Mouse (Mus musculus) spleen, adult 2 months (tissue): ENCODE data around the gene Fgfr2. TPM values are rescaled to one million over a fixed set of nuclear protein-coding genes. Genes with fewer than 3 reads are reported as not detected.

Source experiments
- DNase-seq, 2 experiments: peaks; one replicate each; pipeline versions ENCODE4 v3.0.0 to v3.0.0-alpha.2; 2012 to 2021; ENCODE audit warnings: low spot score in 2 of 2, low read depth in 1 of 2
- H3K27ac ChIP-seq: fragments of 200-500 bp; 2 replicates; pipeline ENCODE4 v1.5.1; 2012; ENCODE audit warnings: low read length, inconsistent platforms; ENCODE audit not compliant: insufficient read depth
- H3K27me3 ChIP-seq: fragments of 200-500 bp; 2 replicates; pipeline ENCODE4 v1.6.1; 2012; ENCODE audit warnings: mild to moderate bottlenecking, moderate library complexity, low read length, inconsistent platforms; ENCODE audit not compliant: control insufficient read depth, insufficient read depth
- H3K36me3 ChIP-seq: fragments of 200-500 bp; 2 replicates; pipeline ENCODE4 v1.6.1; 2012; ENCODE audit warnings: mild to moderate bottlenecking, low read length, inconsistent platforms; ENCODE audit not compliant: control insufficient read depth, insufficient read depth
- H3K4me1 ChIP-seq: fragments of 200-500 bp; 2 replicates; pipeline ENCODE4 v1.6.1; 2011; ENCODE audit warnings: inconsistent platforms; ENCODE audit not compliant: control insufficient read depth, insufficient read depth, insufficient read length
- H3K4me3 ChIP-seq: fragments of 200-500 bp; 2 replicates; pipeline ENCODE4 v1.5.1; 2011; ENCODE audit warnings: mild to moderate bottlenecking, inconsistent platforms; ENCODE audit not compliant: insufficient read depth, insufficient read length; ENCODE audit errors: extremely low read depth
- CTCF ChIP-seq: fragments of 200-500 bp; IDR thresholded peaks from 2 replicates; pipeline ENCODE4 v1.5.1; 2011; ENCODE audit warnings: mild to moderate bottlenecking, inconsistent platforms; ENCODE audit not compliant: insufficient read depth, insufficient read length, insufficient replicate concordance; ENCODE audit errors: extremely low read depth
- POLR2A ChIP-seq: fragments of 200-500 bp; IDR thresholded peaks from 2 replicates; pipeline ENCODE4 v1.6.1; 2011; ENCODE audit warnings: low read depth, low read length, inconsistent platforms
- WGBS: fragments of 180-500 bp; shearing (Covaris S2); methylation state at CpG from one replicate; pipeline ENCODE4 v1.1.7; 2018; 5-methylcytosine and 5-hydroxymethylcytosine counted together
- polyA plus RNA-seq: library from polyadenylated mRNA; depleted of rRNA; stranded (reverse); fragments of >200 nt; gene quantifications from 2 replicates; pipeline ENCODE4 v1.2.3, GENCODE M21; 2012

Fgfr2 gene
- polyA plus RNA-seq, 1 experiment, result 1.6 TPM

DNA sequence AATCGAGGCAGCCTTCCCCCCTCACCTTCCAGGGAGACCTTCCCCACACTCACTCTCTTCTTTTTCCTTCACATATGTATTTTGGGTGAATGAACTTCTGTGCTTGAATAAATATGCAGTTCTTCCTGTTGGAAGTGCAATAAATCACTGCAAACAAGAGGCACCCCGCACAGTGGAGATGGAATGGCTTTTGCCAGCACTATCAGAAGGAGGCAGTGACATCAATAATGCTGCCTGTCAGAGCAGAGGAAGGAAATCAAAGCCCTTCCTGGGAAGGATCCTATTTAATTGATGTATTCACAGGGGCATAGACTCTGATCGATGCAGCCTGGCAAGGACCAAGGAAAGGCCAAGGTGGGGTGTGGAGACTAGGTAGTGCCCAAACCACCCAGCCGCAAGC lies 580.7 kb downstream of the Fgfr2 start:
- TF ChIP-seq POLR2A (no peak), CTCF (no peak)
- Histone ChIP-seq H3K4me1 (no peaks in the 10 kb centered on the region), H3K36me3 (no peaks in the 10 kb centered on the region), H3K27ac (no peak overlapping the region), H3K4me3 (no peak overlapping the region), H3K27me3 (no peaks in the 10 kb centered on the region)
- WGBS, result 54% methylated on average over 4 of the region's 4 CpGs
- no peak for DNase-seq

DNA sequence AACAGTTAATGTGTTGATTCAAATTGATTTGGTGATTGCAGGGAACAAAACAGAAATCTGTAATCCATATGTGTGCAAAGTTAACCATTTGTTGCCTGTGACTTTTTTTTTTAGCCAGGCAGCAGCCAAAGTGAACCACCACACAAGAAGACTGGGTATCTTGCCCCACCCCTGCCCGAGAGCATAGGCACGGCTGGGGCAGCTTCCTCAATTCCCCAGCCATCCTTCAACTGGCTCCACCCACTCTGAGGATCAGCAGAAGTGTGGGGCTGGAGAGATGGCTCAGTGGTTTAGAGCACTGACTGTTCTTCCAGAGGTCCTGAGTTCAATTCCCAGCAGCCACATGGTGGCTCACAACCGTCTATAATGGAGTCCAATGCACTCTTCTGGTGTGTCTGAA lies 581.6 kb downstream of the Fgfr2 start:
- Histone ChIP-seq H3K4me3 (no peak overlapping the region), H3K36me3 (no peaks in the 10 kb centered on the region), H3K27me3 (no peaks in the 10 kb centered on the region), H3K27ac (no peak overlapping the region), H3K4me1 (no peaks in the 10 kb centered on the region)
- DNase-seq, result no peak
- TF ChIP-seq POLR2A (no peak), CTCF (no peak)
- 36% methylated on average over 3 of the region's 3 CpGs for WGBS

DNA sequence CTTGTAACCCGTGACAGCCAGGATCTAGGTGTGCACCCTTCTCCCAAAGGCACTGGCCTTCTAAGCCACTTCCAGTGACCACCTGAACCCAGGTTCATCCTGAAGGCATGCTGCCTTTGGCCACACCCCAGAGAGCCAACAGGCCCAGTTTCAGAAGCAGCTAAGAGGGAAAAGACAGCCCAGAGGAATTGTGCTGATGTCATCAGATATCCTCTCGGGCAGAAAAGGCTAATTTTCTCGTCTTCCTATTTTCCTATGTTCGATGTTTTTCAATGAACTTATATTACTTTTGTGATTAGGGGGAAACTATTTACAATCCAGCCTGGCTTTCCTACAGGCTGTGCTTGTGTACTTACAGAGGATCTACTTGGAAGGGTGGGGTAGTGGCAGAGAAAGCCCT lies 582.6 kb downstream of the Fgfr2 start:
- WGBS, result 87% methylated on average over 4 of the region's 4 CpGs
- H3K27me3 ChIP-seq, result no peaks in the 10 kb centered on the region
- no peak for DNase-seq
- TF ChIP-seq CTCF (no peak), POLR2A (no peak)
- H3K27ac ChIP-seq, result no peak overlapping the region
- H3K4me3 ChIP-seq, result no peak overlapping the region
- no peaks in the 10 kb centered on the region for H3K4me1 ChIP-seq
- no peaks in the 10 kb centered on the region for H3K36me3 ChIP-seq

DNA sequence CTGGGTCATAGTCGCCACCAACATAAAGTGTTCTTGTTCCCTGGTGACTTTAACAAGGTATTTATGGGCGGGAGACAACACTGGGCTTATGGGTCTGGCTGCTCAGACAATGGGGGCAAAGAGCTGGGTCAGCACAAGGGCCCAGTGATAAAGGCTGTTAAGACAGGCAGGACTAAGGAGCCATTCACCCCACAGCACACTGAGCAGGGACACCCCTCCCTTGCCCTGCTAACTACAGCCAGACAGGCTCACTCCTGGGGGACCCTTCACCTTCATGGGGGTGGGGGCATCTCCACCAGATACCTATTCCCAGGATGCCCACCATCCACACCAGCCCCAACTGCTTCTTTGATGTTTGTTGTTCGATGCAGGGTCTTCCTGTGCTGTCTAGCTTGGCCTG lies 593.9 kb downstream of the Fgfr2 start:
- H3K4me3 ChIP-seq, result no peak overlapping the region
- DNase-seq, result no peak
- H3K36me3 ChIP-seq, result no peaks in the 10 kb centered on the region
- TF ChIP-seq POLR2A (no peak), CTCF (no peak)
- no peaks in the 10 kb centered on the region for H3K27me3 ChIP-seq
- H3K27ac ChIP-seq, result no peak overlapping the region
- WGBS, result 81% methylated on average over 3 of the region's 3 CpGs
- H3K4me1 ChIP-seq, result no peaks in the 10 kb centered on the region

DNA sequence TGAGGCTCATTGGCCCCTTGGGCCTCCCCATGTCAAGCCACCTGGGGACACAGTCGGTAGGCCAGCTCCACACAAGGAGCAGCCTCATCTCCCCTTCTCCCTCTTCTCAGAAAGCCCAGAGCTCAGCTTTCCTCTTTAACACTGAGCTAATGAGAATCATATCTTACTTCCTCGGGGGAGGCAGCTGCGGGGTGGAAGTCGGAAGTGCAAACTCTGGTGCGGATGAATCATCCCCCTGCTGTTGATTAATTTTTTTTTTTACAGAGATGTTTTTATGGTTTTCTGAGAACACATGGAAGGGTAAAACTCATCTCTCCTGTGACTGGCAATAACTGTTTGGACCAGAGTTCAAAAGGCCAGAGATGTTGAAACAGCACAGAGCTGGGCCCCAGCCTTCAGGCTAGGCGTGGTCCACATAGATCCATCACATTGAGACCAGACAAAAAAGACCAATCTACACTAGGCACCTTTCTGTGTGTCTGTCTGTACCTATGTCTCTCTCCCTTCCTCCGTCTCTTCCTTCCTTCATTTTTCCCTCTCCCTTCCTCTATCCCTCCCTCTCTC lies 609.6 kb downstream of the Fgfr2 start:
- H3K4me1 ChIP-seq, result no peaks in the 10 kb centered on the region
- no peak for DNase-seq
- TF ChIP-seq CTCF (no peak), POLR2A (no peak)
- H3K27ac ChIP-seq, result no peak overlapping the region
- WGBS, result 86% methylated on average over 7 of the region's 7 CpGs
- H3K4me3 ChIP-seq, result no peak overlapping the region
- no peaks in the 10 kb centered on the region for H3K36me3 ChIP-seq
- H3K27me3 ChIP-seq, result no peaks in the 10 kb centered on the region

DNA sequence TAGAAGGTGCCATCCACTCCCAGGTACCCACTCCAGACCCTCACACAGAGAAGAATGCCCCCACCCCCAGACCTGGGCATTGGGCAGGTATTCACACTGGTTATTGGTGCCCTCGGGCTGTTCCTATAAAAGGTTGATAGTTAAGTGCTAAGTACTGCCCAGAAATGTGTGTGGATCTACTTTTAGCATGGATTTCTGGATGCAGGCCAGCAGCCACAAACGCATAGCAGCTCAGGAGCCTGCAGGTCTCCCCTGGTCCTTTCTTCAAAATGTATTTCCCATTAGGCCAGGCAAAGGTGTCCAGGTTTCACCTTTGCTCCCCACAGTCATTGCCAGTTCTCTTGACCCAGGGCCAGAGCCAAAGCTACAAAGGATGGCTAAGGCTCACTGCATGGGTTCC lies 614.0 kb downstream of the Fgfr2 start:
- H3K36me3 ChIP-seq, result no peaks in the 10 kb centered on the region
- no peak for DNase-seq
- no peak overlapping the region for H3K27ac ChIP-seq
- 0 out of 2 replicates have a peak, but pooled peaks cover 1% of the 10 kb centered on the region for H3K27me3 ChIP-seq
- 80% methylated on average over 2 of the region's 2 CpGs for WGBS
- H3K4me1 ChIP-seq, result no peaks in the 10 kb centered on the region
- no peak overlapping the region for H3K4me3 ChIP-seq
- TF ChIP-seq POLR2A (no peak), CTCF (no peak)

DNA sequence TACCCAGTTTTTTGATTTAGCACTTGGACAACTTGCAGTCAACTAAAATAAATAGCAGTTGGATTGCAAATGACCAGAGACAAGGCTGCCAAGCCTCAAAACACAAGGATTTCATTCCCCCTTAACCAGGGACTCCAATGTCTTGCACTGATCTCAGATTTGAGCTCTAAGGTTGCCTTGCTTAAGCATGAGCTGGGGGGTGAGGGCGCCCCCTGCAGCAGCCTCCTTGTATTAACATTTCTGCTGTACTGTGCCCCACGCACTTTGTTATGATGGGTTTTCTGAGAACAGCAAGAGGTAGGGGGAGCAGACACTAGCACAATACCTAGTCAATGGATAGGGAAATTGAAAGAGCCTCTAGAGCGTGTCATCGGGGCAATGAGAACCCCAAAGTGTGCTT lies 615.8 kb downstream of the Fgfr2 start:
- H3K27me3 ChIP-seq, result 0 out of 2 replicates have a peak, but pooled peaks cover 1% of the 10 kb centered on the region
- no peak overlapping the region for H3K4me3 ChIP-seq
- WGBS, result 48% methylated on average over 4 of the region's 4 CpGs
- H3K4me1 ChIP-seq, result no peaks in the 10 kb centered on the region
- no peak overlapping the region for H3K27ac ChIP-seq
- peak in 1 of 2 experiments; percentile 21 for DNase-seq
- H3K36me3 ChIP-seq, result no peaks in the 10 kb centered on the region
- TF ChIP-seq POLR2A (no peak), CTCF (peak; percentile 30; the same call in 1 of the 2 replicates)
